Mouse (Mus musculus) liver, embryonic 11.5 days (tissue): ENCODE data around the gene Rsph3b. TPM values are rescaled to one million over a fixed set of nuclear protein-coding genes. Genes with fewer than 3 reads are reported as not detected.
"Not testable (repeated sequence)": the region's sequence is repeated elsewhere in the genome, so short reads cannot be mapped to it uniquely, and the experiment has no call there.

Source experiments
- ATAC-seq: fragments of 200-750 bp; cut with Nextera tagmentation; replicated peaks from 2 replicates; pipeline ENCODE4 v1.8.0; 2017; ENCODE audit warnings: moderate number of reproducible peaks, mild to moderate bottlenecking, moderate TSS enrichment, moderate library complexity; ENCODE audit not compliant: low FRiP score
- DNase-seq: peaks from one replicate; pipeline ENCODE4 v3.0.0-alpha.2; 2017; ENCODE audit warnings: low spot score
- H3K27ac ChIP-seq: fragments of 300-500 bp; sonication (generic); 2 replicates; pipeline ENCODE4 v1.5.1; 2014; ENCODE audit warnings: mild to moderate bottlenecking, low read depth, low read length, control low read depth
- H3K27me3 ChIP-seq: fragments of 300-500 bp; sonication (generic); replicated peaks from 2 replicates; pipeline ENCODE4 v1.6.1; 2014; ENCODE audit warnings: low read length, mixed read lengths; ENCODE audit not compliant: control insufficient read depth, insufficient read depth
- H3K36me3 ChIP-seq: fragments of 300-500 bp; sonication (generic); 2 replicates; pipeline ENCODE4 v1.6.1; 2014; ENCODE audit warnings: mild to moderate bottlenecking, low read length, moderate library complexity, mixed read lengths; ENCODE audit not compliant: control insufficient read depth, insufficient read depth
- H3K4me1 ChIP-seq: fragments of 300-500 bp; sonication (generic); replicated peaks from 2 replicates; pipeline ENCODE4 v1.6.1; 2014; ENCODE audit warnings: low read length, mixed read lengths; ENCODE audit not compliant: control insufficient read depth, insufficient read depth
- H3K4me2 ChIP-seq: fragments of 300-500 bp; sonication (generic); 2 replicates; pipeline ENCODE4 v1.6.1; 2014; ENCODE audit warnings: mild to moderate bottlenecking, control low read depth, moderate library complexity
- H3K4me3 ChIP-seq: fragments of 300-500 bp; sonication (generic); 2 replicates; pipeline ENCODE4 v1.5.1; 2014; ENCODE audit warnings: low read depth, low read length, control low read depth
- H3K9ac ChIP-seq: fragments of 300-500 bp; sonication (generic); 2 replicates; pipeline ENCODE4 v1.6.1; 2014; ENCODE audit warnings: low read depth, low read length, control low read depth
- H3K9me3 ChIP-seq: fragments of 300-500 bp; sonication (generic); 2 replicates; pipeline ENCODE4 v1.6.1; 2016; ENCODE audit warnings: low read length, inconsistent platforms, mixed read lengths; ENCODE audit not compliant: control insufficient read depth
- WGBS: fragments of 180-500 bp; shearing (Covaris S2); extraction: QIAGEN DNeasy Blood & Tissue Kit; methylation state at CpG from one replicate; pipeline ENCODE4 v1.1.7; 2014; 5-methylcytosine and 5-hydroxymethylcytosine counted together
- polyA plus RNA-seq: library from polyadenylated mRNA; unstranded; fragments of >200 nt; fragmentation: Nextera tagmentation; extraction: Ambion mirVana; gene quantifications from 2 replicates; pipeline ENCODE4 v1.2.1, GENCODE M21; 2014

The Rsph3b gene
- polyA plus RNA-seq, 1 experiment from 2014 or later = 28.1 TPM

DNA sequence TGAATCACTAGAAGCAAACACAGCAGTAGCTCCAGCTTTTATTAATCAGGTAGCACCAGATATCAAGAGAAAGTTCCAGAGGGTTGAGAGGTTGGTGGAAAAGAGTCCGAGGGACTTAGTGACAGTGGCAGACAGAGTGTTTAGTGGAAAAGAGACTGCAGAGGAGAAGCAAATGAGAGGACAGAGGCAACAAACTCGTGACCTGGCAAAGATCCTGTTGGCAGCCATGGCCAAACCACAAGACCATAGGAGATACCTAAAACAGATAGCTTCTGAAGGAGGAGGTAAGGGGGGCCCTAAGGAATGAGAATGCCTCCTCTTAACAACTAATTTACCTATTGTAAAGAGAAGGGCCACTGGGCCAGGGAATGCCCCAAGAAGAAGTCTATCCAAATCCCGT is 29.1 kb downstream of the Rsph3b start:
- not testable (repeated sequence) for H3K27ac ChIP-seq, H3K9me3 ChIP-seq, DNase-seq, ATAC-seq, H3K36me3 ChIP-seq, H3K4me3 ChIP-seq, H3K4me1 ChIP-seq, H3K27me3 ChIP-seq, H3K9ac ChIP-seq, H3K4me2 ChIP-seq
- 80% methylated on average over 3 of the region's 3 CpGs for WGBS

DNA sequence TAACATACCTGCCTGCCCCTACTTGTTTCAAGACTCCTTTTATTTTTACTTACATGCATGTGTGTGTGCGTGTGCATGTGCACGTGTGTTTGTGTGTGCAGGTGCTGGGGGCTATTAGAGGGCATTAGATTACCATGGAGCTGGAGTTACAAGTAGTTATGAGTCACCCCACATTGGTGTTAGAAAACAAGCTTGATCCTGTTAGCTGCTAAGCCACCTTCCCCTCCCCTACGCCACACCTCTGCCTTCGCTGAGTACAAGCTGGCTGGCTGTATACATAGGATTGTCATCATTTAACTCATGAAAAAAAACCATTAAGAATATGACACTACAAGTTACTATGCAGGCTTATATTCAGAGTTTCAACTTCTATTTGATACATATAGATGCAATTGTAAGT is 33.2 kb downstream of the Rsph3b start:
- not testable (repeated sequence) for H3K4me3 ChIP-seq, DNase-seq, H3K27ac ChIP-seq, H3K9ac ChIP-seq, H3K4me2 ChIP-seq, H3K9me3 ChIP-seq, ATAC-seq, H3K36me3 ChIP-seq, H3K27me3 ChIP-seq, H3K4me1 ChIP-seq
- WGBS = 96% methylated on average over 2 of the region's 4 CpGs

GRCm38 (mm10) chr17:6914066-6914465 is 34.4 kb downstream of the Rsph3b start:
- H3K36me3 ChIP-seq, H3K27ac ChIP-seq, H3K27me3 ChIP-seq, DNase-seq, H3K4me2 ChIP-seq, ATAC-seq, H3K4me1 ChIP-seq, H3K9me3 ChIP-seq, H3K4me3 ChIP-seq, H3K9ac ChIP-seq: not testable (repeated sequence)
- 45% methylated on average over 1 of the region's 6 CpGs for WGBS

DNA sequence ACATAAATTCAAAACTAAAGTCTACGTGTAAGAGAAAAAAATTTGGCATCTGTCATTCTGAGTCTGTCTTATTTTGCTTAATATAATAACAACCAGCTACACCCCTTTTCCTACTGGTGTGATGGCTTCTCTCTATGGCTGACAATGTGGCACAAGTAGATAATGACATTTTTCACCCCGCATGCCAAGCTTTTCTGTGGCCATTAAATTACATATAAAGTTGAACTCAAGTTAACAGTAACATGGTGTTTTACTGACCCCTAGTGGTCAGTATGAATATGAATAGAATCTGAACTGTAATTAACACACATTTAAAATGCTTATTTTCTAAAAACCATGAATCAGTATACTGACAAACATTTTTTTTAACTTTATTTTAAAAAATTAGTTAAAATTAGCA is 48.1 kb downstream of the Rsph3b start:
- DNase-seq = not testable (repeated sequence)
- 89% methylated on average over 1 of the region's 2 CpGs for WGBS

DNA sequence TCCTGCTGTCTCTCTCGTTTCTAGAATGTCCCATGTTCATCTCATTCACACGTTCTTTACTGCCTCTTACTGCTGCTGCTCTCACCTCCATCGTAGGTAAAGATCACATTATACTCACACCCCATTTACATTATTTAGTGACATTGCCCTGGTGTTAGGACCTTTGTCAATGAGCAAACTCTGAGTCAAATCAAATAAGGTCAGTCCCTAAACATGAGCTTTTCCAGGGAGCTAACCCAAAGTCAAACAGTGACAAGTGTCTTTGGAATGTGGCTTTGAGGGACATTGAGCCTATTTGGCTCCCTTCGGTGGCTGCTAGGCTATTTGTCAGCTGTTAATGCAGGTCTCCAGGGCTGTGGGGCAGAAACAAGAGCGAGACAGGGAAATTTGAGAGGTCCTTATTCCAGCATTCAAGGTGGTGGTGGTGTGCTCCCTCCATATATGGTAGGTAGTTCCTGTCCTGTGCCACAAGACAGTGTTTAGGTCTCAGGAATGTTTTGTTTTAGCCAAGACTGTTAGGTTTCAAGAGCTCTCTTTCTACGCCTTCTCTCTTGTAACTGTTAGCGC is 50.4 kb downstream of the Rsph3b start:
- not testable (repeated sequence) for H3K4me3 ChIP-seq, H3K4me2 ChIP-seq, H3K36me3 ChIP-seq, H3K4me1 ChIP-seq, ATAC-seq, H3K9me3 ChIP-seq, H3K27ac ChIP-seq, H3K27me3 ChIP-seq, H3K9ac ChIP-seq, DNase-seq
- 67% methylated on average over 7 of the region's 7 CpGs for WGBS

More for the DNA sequence above, 48.1 kb downstream of the Rsph3b start:
- not testable (repeated sequence) for H3K9ac ChIP-seq, H3K36me3 ChIP-seq, H3K4me2 ChIP-seq, H3K27ac ChIP-seq, H3K9me3 ChIP-seq, ATAC-seq, H3K27me3 ChIP-seq, H3K4me3 ChIP-seq, H3K4me1 ChIP-seq

DNA sequence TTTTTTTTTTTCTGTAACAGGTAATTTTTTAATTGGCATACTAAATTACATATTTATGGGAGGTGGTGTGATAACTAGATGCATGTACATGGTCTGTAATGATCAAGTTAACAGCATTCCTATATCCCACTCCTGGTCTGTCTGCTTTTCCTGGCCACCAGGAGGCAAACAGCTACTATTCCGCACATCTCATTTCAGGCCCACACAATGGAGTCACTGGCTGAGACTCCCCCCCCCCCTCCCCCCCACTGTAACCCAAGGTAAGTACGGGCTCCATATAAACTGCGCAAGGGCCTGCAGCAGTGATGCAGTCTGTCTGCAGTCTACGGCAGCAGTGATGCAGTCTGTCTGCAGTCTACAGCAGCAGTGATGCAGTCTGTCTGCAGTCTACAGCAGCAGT is 51.7 kb downstream of the Rsph3b start:
- Histone ChIP-seq H3K9me3 (no peaks in the 10 kb centered on the region), H3K9ac (no peak overlapping the region), H3K4me1 (no peaks in the 10 kb centered on the region; the same call in 1 of the 2 replicates), H3K4me2 (no peak overlapping the region), H3K4me3 (no peak overlapping the region), H3K27me3 (no peaks in the 10 kb centered on the region), H3K36me3 (no peaks in the 10 kb centered on the region), H3K27ac (no peak overlapping the region)
- ATAC-seq = no peak
- 79% methylated on average over 4 of the region's 4 CpGs for WGBS
- DNase-seq = no peak

DNA sequence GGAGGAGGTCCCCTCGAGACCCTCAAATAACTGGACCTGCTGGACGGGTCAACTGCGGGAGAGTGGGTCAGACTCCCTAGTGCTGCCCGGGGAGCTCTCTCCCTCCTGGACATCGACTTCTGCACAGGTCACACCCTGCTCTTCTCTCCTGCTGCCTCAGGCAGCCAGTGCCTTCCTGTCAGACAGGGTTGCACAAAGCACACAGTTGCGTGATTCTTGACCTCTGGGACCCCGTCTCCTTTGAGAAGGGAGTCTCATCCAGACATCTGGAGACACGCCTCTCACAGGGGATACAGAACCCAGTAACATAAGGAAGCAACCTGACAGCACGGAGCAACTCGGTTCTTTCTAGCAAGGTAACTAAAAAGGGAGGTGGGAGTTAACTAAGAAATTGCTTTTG is 55.1 kb downstream of the Rsph3b start:
- Histone ChIP-seq H3K4me2 (no peak overlapping the region), H3K9me3 (no peaks in the 10 kb centered on the region), H3K4me1 (no peaks in the 10 kb centered on the region; the same call in 1 of the 2 replicates), H3K27me3 (no peaks in the 10 kb centered on the region), H3K4me3 (no peak overlapping the region), H3K9ac (no peak overlapping the region), H3K27ac (no peak overlapping the region), H3K36me3 (no peaks in the 10 kb centered on the region)
- 73% methylated on average over 10 of the region's 10 CpGs for WGBS
- ATAC-seq (no peak), DNase-seq (no peak)

- WGBS = 67% methylated on average over 7 of the region's 7 CpGs
- Histone ChIP-seq H3K27me3 (no peaks in the 10 kb centered on the region), H3K4me2 (no peak overlapping the region), H3K9ac (no peak overlapping the region), H3K4me3 (no peak overlapping the region), H3K9me3 (no peaks in the 10 kb centered on the region), H3K36me3 (no peaks in the 10 kb centered on the region), H3K4me1 (no peaks in the 10 kb centered on the region; the same call in 1 of the 2 replicates), H3K27ac (no peak overlapping the region)
- DNase-seq (no peak), ATAC-seq (no peak)
Observed at GRCm38 (mm10) chr17:6891966-6892934, 56.2 kb downstream of the Rsph3b start.
